Mouse (Mus musculus): ENCODE data around the gene Fam234b. TPM values are rescaled to one million over a fixed set of nuclear protein-coding genes. Genes with fewer than 3 reads are reported as not detected.

Gene Fam234b
- total RNA-seq, 1 experiment = 7.5 TPM

- in situ Hi-C loops (cut with MboI; ENCODE audit: low sequenced_read_pairs in 2 of 2, unreplicated experiment in 2 of 2) = no loop called here
- TF ChIP-seq MAFK (IDR thresholded peaks at IDR 0.05; ENCODE audit: insufficient read depth, low read depth, low read length) (no peak), ZNF384 (IDR thresholded peaks at IDR 0.05; ENCODE audit: low read depth, low read length) (no peak), CHD2 (IDR thresholded peaks at IDR 0.05; ENCODE audit: low read depth, low read length) (no peak), HCFC1 (IDR thresholded peaks at IDR 0.05; ENCODE audit: borderline replicate concordance, insufficient read depth, low read length) (no peak), ZC3H11A (IDR thresholded peaks at IDR 0.05; ENCODE audit: borderline replicate concordance, low read depth, low read length) (no peak)
- DNase-seq (ENCODE audit: low read depth, low spot score) = no peak
- Histone ChIP-seq H3K9me3 (ENCODE audit: control insufficient read depth, insufficient read depth, low read depth, low read length) (no peaks in the 10 kb centered on the region), H3K27ac (ENCODE audit: insufficient read depth, low read depth, low read length, poor library complexity, severe bottlenecking) (no peak overlapping the region), H3K36me3 (ENCODE audit: control insufficient read depth, insufficient read depth, low read length, poor library complexity, severe bottlenecking) (no peaks in the 10 kb centered on the region), H3K9ac (ENCODE audit: insufficient read depth, low read depth, low read length, poor library complexity, severe bottlenecking) (no peak overlapping the region), H3K4me3 (ENCODE audit: insufficient read depth in 1 of 2, low read depth in 1 of 2, low read length in 2 of 2, poor library complexity in 1 of 2, severe bottlenecking in 1 of 2) (no peak overlapping the region), H3K4me1 (ENCODE audit: control insufficient read depth in 2 of 2, insufficient read depth in 2 of 2, low read length in 2 of 2, poor library complexity in 1 of 2) (peaks cover 4 to 8% of the 10 kb centered on the region in 2 experiments)
These were observed 9.1 kb upstream of the Fam234b start for GRCm38 (mm10) chr6:135188629-135189028.

DNA sequence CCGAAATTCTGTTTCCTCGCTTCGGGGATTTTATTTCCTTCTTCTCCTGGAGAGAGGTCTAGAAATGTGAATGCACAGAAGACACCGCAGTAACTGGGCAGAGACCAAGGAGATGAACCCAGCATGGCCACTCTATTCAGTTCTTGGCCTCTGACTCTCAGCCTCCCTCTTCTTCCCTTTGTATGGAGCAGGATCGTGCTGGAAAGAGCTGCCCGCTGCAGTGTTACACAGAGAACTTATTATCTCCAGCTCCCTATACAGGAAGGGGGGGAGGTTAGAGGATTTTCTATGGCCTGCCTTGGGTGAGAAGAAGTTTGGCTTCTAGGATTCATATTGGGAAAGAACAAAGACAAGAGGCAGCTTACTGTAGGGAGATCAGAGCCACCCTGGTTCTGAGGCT is 7.7 kb upstream of the Fam234b start:
- H3K27ac ChIP-seq (ENCODE audit: insufficient read depth, low read depth, low read length, poor library complexity, severe bottlenecking) = no peak overlapping the region
- H3K36me3 ChIP-seq (ENCODE audit: control insufficient read depth, insufficient read depth, low read length, poor library complexity, severe bottlenecking) = no peaks in the 10 kb centered on the region
- H3K9ac ChIP-seq (ENCODE audit: insufficient read depth, low read depth, low read length, poor library complexity, severe bottlenecking) = no peak overlapping the region
- H3K9me3 ChIP-seq (ENCODE audit: control insufficient read depth, insufficient read depth, low read depth, low read length) = no peaks in the 10 kb centered on the region
- in situ Hi-C loops (cut with MboI; ENCODE audit: low sequenced_read_pairs in 2 of 2, unreplicated experiment in 2 of 2) = no loop called here
- H3K4me3 ChIP-seq (ENCODE audit: insufficient read depth in 1 of 2, low read depth in 1 of 2, low read length in 2 of 2, poor library complexity in 1 of 2, severe bottlenecking in 1 of 2) = no peak overlapping the region
- TF ChIP-seq CHD2 (IDR thresholded peaks at IDR 0.05; ENCODE audit: low read depth, low read length) (no peak), HCFC1 (IDR thresholded peaks at IDR 0.05; ENCODE audit: borderline replicate concordance, insufficient read depth, low read length) (no peak), MAFK (IDR thresholded peaks at IDR 0.05; ENCODE audit: insufficient read depth, low read depth, low read length) (no peak), ZC3H11A (IDR thresholded peaks at IDR 0.05; ENCODE audit: borderline replicate concordance, low read depth, low read length) (no peak), ZNF384 (IDR thresholded peaks at IDR 0.05; ENCODE audit: low read depth, low read length) (no peak)
- H3K4me1 ChIP-seq (ENCODE audit: control insufficient read depth in 2 of 2, insufficient read depth in 2 of 2, low read length in 2 of 2, poor library complexity in 1 of 2) = peaks cover 8 to 13% of the 10 kb centered on the region in 2 experiments
- no peak for DNase-seq (ENCODE audit: low read depth, low spot score)

DNA sequence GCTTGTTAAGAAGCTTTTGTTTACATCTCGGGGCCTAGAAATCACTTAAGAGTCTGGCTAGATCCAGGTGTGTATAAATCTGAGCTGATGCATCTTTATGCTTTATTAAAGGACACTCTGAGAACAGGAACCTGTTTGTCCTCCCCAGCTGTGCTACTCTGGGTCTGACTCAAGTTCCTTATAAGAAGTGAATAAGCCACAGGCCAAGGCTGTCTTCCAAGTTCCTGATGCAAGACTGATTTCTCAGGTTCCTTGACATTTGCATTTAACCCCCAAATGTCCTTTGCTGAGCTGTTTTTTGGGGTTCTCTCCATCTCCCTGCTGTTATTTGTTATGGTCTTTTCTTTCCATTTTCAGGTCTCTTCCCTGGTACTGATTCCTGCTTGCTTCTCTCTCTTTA is 5.9 kb upstream of the Fam234b start:
- Histone ChIP-seq H3K4me1 (ENCODE audit: control insufficient read depth in 2 of 2, insufficient read depth in 2 of 2, low read length in 2 of 2, poor library complexity in 1 of 2) (peaks cover 8 to 13% of the 10 kb centered on the region in 2 experiments), H3K9me3 (ENCODE audit: control insufficient read depth, insufficient read depth, low read depth, low read length) (no peaks in the 10 kb centered on the region), H3K9ac (ENCODE audit: insufficient read depth, low read depth, low read length, poor library complexity, severe bottlenecking) (no peak overlapping the region), H3K36me3 (ENCODE audit: control insufficient read depth, insufficient read depth, low read length, poor library complexity, severe bottlenecking) (no peaks in the 10 kb centered on the region), H3K27ac (ENCODE audit: insufficient read depth, low read depth, low read length, poor library complexity, severe bottlenecking) (no peak overlapping the region), H3K4me3 (ENCODE audit: insufficient read depth in 1 of 2, low read depth in 1 of 2, low read length in 2 of 2, poor library complexity in 1 of 2, severe bottlenecking in 1 of 2) (no peak overlapping the region)
- TF ChIP-seq CHD2 (IDR thresholded peaks at IDR 0.05; ENCODE audit: low read depth, low read length) = no peak
- no peak for TF ChIP-seq HCFC1 (IDR thresholded peaks at IDR 0.05; ENCODE audit: borderline replicate concordance, insufficient read depth, low read length)
- no peak for TF ChIP-seq ZNF384 (IDR thresholded peaks at IDR 0.05; ENCODE audit: low read depth, low read length)
- TF ChIP-seq MAFK (IDR thresholded peaks at IDR 0.05; ENCODE audit: insufficient read depth, low read depth, low read length) = no peak
- no peak for TF ChIP-seq ZC3H11A (IDR thresholded peaks at IDR 0.05; ENCODE audit: borderline replicate concordance, low read depth, low read length)
- no peak for DNase-seq (ENCODE audit: low read depth, low spot score)
- in situ Hi-C loops (cut with MboI; ENCODE audit: low sequenced_read_pairs in 2 of 2, unreplicated experiment in 2 of 2) = no loop called here

DNA sequence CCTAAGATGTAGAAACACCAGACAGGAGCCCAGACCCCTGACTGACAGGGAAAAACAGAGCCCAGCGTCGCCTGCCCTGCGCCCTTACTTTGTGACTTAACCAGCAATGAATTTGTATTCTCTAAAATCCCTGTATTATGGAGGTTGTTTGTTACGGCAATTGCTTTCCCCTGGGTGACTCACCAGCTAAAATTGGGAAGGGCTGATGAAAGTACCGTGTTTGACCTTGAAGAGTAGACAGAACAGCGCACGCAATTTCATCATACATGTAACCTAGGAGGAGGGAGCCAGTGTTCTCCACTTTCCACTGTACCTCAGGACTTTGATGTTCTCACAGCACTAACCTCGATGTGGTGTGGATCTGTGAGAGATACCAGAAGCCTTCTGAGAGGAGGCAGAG is 4.8 kb upstream of the Fam234b start:
- Histone ChIP-seq H3K9me3 (ENCODE audit: control insufficient read depth, insufficient read depth, low read depth, low read length) (no peaks in the 10 kb centered on the region), H3K4me1 (ENCODE audit: control insufficient read depth in 2 of 2, insufficient read depth in 2 of 2, low read length in 2 of 2, poor library complexity in 1 of 2) (peaks cover 8 to 15% of the 10 kb centered on the region in 2 experiments), H3K9ac (ENCODE audit: insufficient read depth, low read depth, low read length, poor library complexity, severe bottlenecking) (no peak overlapping the region), H3K36me3 (ENCODE audit: control insufficient read depth, insufficient read depth, low read length, poor library complexity, severe bottlenecking) (no peaks in the 10 kb centered on the region), H3K4me3 (ENCODE audit: insufficient read depth in 1 of 2, low read depth in 1 of 2, low read length in 2 of 2, poor library complexity in 1 of 2, severe bottlenecking in 1 of 2) (no peak overlapping the region), H3K27ac (ENCODE audit: insufficient read depth, low read depth, low read length, poor library complexity, severe bottlenecking) (no peak overlapping the region)
- no peak for DNase-seq (ENCODE audit: low read depth, low spot score)
- TF ChIP-seq HCFC1 (IDR thresholded peaks at IDR 0.05; ENCODE audit: borderline replicate concordance, insufficient read depth, low read length) = no peak
- no peak for TF ChIP-seq MAFK (IDR thresholded peaks at IDR 0.05; ENCODE audit: insufficient read depth, low read depth, low read length)
- TF ChIP-seq CHD2 (IDR thresholded peaks at IDR 0.05; ENCODE audit: low read depth, low read length) = no peak
- TF ChIP-seq ZNF384 (IDR thresholded peaks at IDR 0.05; ENCODE audit: low read depth, low read length) = no peak
- TF ChIP-seq ZC3H11A (IDR thresholded peaks at IDR 0.05; ENCODE audit: borderline replicate concordance, low read depth, low read length) = no peak
- in situ Hi-C loops (cut with MboI; ENCODE audit: low sequenced_read_pairs in 2 of 2, unreplicated experiment in 2 of 2) = no loop called here

GRCm38 (mm10) chr6:135193733-135194132 is 4.0 kb upstream of the Fam234b start:
- TF ChIP-seq MAFK (IDR thresholded peaks at IDR 0.05; ENCODE audit: insufficient read depth, low read depth, low read length) (no peak), ZC3H11A (IDR thresholded peaks at IDR 0.05; ENCODE audit: borderline replicate concordance, low read depth, low read length) (no peak), ZNF384 (IDR thresholded peaks at IDR 0.05; ENCODE audit: low read depth, low read length) (no peak), HCFC1 (IDR thresholded peaks at IDR 0.05; ENCODE audit: borderline replicate concordance, insufficient read depth, low read length) (no peak), CHD2 (IDR thresholded peaks at IDR 0.05; ENCODE audit: low read depth, low read length) (no peak)
- no peak for DNase-seq (ENCODE audit: low read depth, low spot score)
- Histone ChIP-seq H3K9me3 (ENCODE audit: control insufficient read depth, insufficient read depth, low read depth, low read length) (no peaks in the 10 kb centered on the region), H3K36me3 (ENCODE audit: control insufficient read depth, insufficient read depth, low read length, poor library complexity, severe bottlenecking) (no peaks in the 10 kb centered on the region), H3K27ac (ENCODE audit: insufficient read depth, low read depth, low read length, poor library complexity, severe bottlenecking) (no peak overlapping the region), H3K9ac (ENCODE audit: insufficient read depth, low read depth, low read length, poor library complexity, severe bottlenecking) (no peak overlapping the region), H3K4me3 (ENCODE audit: insufficient read depth in 1 of 2, low read depth in 1 of 2, low read length in 2 of 2, poor library complexity in 1 of 2, severe bottlenecking in 1 of 2) (no peak overlapping the region), H3K4me1 (ENCODE audit: control insufficient read depth in 2 of 2, insufficient read depth in 2 of 2, low read length in 2 of 2, poor library complexity in 1 of 2) (peaks cover 8 to 15% of the 10 kb centered on the region in 2 experiments)
- in situ Hi-C loops (cut with MboI; ENCODE audit: low sequenced_read_pairs in 2 of 2, unreplicated experiment in 2 of 2) = no loop called here
